Mouse (Mus musculus) adrenal gland, postnatal 4 days (tissue): ENCODE data around the gene Kcnj11. TPM values are rescaled to one million over a fixed set of nuclear protein-coding genes. Genes with fewer than 3 reads are reported as not detected.

Source experiments
- DNase-seq, 2 experiments: peaks; one replicate each; pipeline ENCODE4 v3.0.0; 2021 to 2022; ENCODE audit warnings: low spot score in 2 of 2, mixed read lengths in 2 of 2
- long read RNA-seq, 2 experiments: library from polyadenylated mRNA; stranded (forward); transcript quantifications; one replicate each; pipeline ENCODE4 v2.0.0; 2021
- total RNA-seq, 2 experiments: library from RNA; stranded (reverse); gene quantifications; 2 replicates each; pipeline ENCODE4 v1.2.3; 2021

Gene Kcnj11
- total RNA-seq, result 1 to 10 TPM; 2.3 to 2.8 TPM
- long read RNA-seq, experiment 1, partial matches to known transcripts, result 0 of 2 reads
- long read RNA-seq, experiment 1, other reads (novel, unspliced or antisense), result 0 of 2 reads
- long read RNA-seq, experiment 2, partial matches to known transcripts, result 0 of 1 reads
- long read RNA-seq, experiment 2, other reads (novel, unspliced or antisense), result 0 of 1 reads

DNA sequence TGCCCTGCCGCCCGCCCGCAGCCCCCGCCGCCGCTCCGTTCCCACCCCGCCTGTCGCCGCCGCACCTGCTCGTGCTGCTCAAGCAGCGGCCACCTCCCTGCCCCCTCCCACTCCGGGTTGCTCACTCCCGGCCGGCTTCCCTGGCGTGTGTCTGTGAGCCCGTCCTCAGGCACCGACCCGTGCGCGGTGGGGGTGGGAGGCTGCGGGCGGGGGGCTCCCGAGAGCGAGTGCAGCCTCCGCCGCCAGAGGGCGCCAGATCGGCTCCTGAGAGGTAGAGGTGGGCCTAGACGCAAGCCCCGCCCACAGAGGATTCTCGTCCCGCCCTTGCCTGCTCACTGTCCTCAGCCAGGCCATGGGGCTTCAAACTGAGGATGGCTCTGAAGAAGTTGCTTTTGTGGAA, at the start of gene Kcnj11:
Kcnj11 (minus strand) TSS at position 202 of the 400 bp plus-strand sequence.
- peak; percentile 28 to 61 for DNase-seq

DNA sequence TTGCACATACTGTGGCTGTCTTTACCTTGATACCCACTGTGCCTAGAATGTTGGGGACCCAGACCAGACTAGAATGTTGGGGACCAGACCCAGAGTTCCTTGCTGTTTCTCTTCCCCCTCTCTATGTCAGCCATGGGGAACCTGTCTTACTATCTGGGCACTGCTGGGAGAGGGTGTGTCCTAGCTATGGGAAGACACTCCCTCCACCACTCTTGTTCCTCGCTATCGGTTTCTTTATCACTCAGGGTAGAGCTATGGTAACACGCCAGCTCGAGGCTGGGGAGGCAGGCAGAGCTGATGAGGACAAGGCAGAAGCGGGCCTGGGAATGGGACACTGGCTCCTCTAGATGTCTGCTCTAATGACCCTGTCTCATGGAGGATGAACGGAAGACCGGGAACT, 46.9 kb upstream of the Kcnj11 start:
- DNase-seq, result no peak

DNA sequence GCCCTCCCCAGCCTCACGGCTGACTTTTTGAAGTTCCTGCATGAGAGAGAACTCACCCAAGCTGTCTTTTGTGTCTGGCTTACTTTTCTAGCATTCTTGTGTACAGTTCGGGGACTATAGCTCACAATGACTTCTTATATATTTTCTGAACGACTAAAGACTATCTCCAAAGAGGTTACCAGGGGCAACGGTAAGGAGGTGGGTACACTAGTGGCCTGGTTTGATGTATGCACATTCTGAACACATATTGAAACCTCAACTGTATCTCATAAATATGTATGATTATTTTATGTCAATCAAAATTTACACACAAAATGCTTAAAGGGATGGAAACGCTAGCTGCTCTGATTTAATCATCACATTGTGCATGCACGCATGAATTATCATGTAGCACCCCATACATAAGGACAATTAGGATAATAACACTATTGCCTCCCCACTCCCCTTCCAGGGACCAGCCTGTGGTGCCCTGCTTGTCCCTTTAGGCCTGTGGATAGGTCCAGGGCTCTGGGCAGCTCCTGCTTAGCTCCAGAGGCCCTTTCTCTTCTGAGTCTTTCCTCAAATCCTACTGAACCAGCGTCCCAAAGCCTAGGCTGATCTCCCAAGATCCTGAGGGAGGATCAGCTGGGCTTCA, 46.2 kb upstream of the Kcnj11 start:
- DNase-seq, result no peak

GRCm38 (mm10) chr7:46144061-46144460, 43.5 kb upstream of the Kcnj11 start:
- DNase-seq, result no peak

DNA sequence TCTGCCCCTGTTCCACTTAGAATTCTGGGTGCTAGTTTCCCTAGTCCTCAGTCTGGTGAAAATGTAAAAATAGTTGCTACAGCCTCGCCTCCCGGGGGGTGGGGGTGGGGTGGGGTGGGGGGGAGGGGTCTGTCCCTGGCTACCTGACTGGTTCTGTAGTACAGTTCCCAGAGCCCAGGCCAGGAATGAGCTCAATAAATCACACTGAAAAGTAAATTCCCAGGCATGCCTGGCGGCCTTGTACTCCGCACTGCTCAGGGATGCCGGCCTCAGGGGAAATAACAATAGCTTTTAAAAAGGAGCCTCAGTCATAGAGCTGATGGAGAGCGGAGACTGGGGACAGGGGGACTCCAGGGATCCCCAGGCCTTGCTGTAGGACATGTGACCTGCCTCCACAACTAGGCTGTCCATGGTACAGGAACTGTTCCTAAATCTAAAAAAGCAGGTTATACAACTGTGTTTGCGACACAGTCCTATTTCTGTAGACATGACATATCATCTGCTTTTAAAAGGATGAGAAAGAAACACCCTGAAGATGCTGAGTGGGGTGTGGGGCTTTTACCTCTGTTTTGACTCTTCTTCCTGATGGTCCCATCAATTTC, 37.9 kb upstream of the Kcnj11 start:
- DNase-seq, result no peak

- DNase-seq, result no peak
Observed at GRCm38 (mm10) chr7:46133858-46134257, 33.3 kb upstream of the Kcnj11 start.

- no peak for DNase-seq
Observed at GRCm38 (mm10) chr7:46132229-46132628, 31.7 kb upstream of the Kcnj11 start.

- no peak for DNase-seq
Observed at GRCm38 (mm10) chr7:46131806-46132205, 31.2 kb upstream of the Kcnj11 start.

- DNase-seq, result no peak
Observed at GRCm38 (mm10) chr7:46131266-46131665, 30.7 kb upstream of the Kcnj11 start.

GRCm38 (mm10) chr7:46130723-46131122, 30.2 kb upstream of the Kcnj11 start:
- no peak for DNase-seq

DNA sequence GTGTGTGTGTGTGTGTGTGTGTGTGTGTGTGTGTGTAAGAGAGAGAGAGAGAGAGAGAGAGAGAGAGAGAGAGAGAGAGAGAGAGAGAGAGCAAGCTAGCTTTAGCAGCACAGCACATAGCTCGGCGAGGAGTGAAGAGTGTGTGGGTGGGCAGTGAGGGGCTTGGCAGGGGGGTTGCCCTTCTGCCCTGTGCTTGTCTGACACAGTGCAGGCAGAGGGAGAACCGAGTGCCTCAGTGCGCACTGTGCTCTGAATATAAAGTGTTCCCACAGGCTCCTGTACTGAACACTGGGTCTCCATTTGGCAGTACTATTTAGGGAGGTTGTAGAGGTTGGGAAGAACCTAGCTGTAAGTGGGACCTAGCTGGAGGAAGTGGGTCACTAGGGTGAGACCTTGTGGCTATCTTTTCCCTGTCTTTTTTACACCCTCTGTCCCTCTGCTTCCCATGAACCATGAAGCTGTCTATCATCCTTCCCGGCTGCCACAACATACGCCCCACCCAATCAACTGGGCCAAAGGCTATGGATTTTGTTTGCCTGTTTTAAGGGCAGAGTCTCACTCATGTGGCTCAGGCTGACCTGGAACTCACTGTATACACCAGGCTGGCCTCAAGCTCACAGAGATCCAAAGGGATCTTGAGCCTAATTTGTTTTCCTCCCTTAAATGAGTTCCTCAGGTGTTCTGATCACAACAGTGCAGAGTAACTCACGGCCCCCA, 29.1 kb upstream of the Kcnj11 start:
- no peak for DNase-seq

GRCm38 (mm10) chr7:46128196-46128595, 27.6 kb upstream of the Kcnj11 start:
- DNase-seq, result no peak

GRCm38 (mm10) chr7:46125340-46125739, 24.8 kb upstream of the Kcnj11 start:
- DNase-seq, result no peak

GRCm38 (mm10) chr7:46124460-46124859, 23.9 kb upstream of the Kcnj11 start:
- DNase-seq, result no peak

- DNase-seq, result no peak
Observed at GRCm38 (mm10) chr7:46122964-46123363, 22.4 kb upstream of the Kcnj11 start.

DNA sequence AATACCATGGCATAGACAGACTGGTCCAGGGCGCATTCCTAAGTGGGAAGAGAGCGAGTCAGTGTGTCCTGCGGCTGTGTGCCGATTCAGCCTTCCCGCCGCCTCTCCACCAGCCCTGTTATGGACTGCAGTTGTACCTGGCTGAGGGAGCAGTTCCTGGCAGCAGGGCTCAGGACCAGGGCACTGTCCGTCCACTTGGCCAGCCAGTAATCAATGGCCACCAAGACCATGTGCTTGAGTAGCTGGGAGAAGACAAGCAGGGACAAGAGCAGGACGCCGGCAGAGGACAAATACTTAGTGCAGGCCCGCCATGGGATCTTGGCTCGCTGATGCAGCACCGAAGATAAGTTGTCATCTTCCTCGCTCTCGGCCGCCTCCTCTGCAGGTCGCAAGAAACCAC, 16.5 kb upstream of the Kcnj11 start:
- DNase-seq, result no peak

DNA sequence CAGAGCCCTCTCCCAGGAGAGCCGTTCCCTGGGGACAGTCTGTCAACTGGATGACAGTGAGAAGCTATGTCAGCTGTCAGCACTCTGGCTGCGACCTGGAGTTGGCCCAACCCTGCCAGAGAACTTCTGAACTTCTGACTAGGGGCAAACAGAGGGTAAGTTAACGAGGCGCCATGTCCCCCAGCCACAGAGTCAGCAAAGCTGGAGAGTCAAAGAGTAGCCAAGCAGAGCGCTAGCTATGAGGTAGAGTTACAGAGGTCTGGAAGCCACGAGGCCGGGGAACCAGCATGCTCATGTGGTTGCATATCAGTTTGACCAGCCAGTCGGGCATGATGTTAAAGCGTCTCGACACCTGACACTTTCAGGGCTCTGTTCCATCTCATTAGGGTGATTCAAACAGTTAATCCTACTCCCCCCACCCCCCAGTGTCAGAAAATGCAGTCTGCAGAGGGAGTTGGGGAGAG, 15.6 kb upstream of the Kcnj11 start:
- DNase-seq, result no peak

DNA sequence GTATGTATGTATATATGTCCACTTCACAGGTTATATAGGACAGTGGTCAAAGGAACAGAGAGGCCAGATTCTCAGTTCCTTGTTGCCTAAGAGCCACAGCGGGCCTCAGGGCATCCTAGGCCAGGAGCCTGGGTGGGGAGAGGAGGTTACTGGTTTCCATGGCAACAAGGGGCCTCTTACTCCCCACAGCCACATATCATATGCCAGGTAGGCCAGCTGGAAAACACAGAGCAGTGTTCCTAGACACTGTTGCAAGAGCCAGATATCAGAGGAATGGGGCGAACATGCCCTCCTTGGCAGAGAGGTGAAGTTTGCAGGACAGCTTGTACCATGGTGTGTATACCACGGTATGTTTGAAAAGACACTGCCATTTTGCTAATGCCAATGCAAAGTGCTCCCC, 12.9 kb upstream of the Kcnj11 start:
- no peak for DNase-seq

DNA sequence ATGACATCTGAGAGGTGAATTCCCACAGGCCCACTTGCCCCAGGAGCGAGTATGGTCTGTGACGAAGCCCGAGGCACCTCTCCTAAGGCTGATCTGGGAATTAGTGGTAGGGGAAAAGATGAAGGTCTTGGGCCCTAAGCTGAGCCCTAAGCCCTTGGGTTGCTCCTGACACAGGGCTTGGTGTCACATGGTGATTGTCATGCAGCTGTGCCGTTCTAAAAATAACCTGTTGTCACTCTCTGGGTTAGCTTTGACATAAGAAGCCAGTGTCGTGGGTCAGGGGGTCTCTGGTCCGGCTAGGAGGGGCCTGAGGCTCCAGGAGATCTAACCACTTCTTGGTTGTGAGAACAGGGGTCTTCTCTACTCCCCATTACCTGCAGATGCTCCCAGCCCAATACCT, 11.4 kb upstream of the Kcnj11 start:
- DNase-seq, result no peak

GRCm38 (mm10) chr7:46111212-46111817, 10.8 kb upstream of the Kcnj11 start:
- no peak for DNase-seq

GRCm38 (mm10) chr7:46110079-46110478, 9.5 kb upstream of the Kcnj11 start:
- no peak for DNase-seq

DNA sequence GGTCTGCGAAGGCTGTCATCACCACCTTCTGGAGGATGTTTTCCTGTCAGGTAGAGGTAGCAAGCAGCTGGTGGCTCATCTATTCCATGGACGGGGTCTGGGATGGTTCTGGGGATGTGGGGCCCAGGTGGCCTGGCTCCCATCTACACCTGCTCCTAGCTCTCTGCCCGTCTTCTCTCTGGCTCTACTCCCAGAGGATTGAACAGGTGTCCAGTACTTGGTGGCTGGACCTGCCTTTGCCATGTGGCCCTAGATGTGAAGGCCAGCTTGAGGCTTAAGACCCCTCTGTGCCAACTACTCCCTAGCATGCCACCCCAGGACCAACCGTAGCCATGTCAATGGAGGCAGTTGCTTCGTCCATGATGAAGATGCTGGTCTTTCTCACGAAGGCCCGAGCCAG, 4.9 kb upstream of the Kcnj11 start:
- DNase-seq, result no peak
